Mouse (Mus musculus) liver, embryonic 18 days (tissue): ENCODE data around the gene A3galt2. TPM values are rescaled to one million over a fixed set of nuclear protein-coding genes. Genes with fewer than 3 reads are reported as not detected.

ENCODE experiments used
- polyA plus RNA-seq: library from polyadenylated mRNA; depleted of rRNA; stranded (reverse); fragments of >200 nt; gene quantifications from 2 replicates; pipeline ENCODE4 v1.2.3, GENCODE M21; 2012; rRNA removed

Gene A3galt2
- 0.03 and 0.06 TPM in 2 replicates for polyA plus RNA-seq

DNA sequence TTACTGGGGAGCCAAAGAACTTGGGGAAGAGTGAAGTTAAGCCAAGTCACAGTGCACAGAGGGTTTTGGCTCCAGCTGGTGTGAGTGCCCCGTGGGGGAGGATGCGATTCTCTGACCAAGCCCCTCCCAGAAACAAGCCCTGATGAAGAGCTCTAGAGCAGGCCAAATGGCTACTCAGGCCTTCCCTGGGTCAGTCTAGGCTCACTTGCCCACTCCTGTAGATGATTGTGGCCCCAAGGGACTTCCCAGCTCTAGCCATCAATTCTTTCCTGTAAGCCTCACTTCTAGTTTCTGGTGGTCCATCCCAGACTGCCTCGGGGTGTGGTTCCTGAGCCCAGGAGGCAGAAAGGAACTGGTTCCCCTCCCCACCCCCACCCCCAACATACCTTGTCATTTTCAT, at the start of gene A3galt2:
Gene A3galt2, plus strand, starts transcription at position 301 of the 400 bp plus-strand sequence.

DNA sequence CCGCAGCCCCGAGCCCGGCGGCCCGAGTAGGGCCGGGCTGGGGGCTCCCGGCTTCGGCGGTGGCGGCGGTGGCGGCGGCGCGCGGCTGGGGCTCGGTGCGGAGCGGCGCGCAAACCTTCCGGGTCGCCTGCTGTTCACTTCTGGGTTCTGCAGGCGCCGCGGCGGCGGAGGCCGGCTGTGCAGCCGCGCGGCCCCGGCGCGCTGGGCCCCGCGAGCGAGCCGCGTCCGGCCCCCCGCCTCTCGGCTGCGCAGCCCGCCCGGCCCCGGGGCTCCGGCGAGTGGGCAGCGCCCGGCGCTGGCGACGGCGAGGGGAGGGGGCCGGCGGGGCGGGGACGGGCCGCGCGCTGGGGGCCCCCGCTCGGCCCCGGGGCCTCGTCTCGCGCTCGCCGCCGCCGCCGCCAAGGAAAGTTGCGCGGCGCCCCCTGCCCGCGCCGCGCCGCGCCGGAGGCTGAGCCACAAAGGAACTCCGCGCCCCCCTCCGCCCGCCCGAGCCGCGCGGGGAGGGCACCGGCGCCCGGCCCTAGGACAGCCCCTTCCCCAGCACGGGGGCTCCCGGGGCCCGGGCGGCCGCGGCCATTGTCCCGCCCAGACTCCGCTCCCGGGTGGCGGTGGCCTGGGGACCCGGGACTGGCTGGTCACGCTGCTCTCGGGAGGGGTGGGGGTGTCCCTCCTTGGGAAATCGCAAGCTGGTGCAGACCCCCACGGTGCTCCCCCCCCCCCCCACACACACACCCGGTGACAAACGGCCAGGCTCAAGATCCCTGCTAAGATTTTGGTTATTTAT, 51.1 kb downstream of the A3galt2 start, which contains the start of gene Zfp362:
Gene Zfp362, minus strand, starts transcription at position 3 of the 784 bp plus-strand sequence.

Other genes starting within 250 kb of the A3galt2 start
- 0.55 and 0.67 TPM in 2 replicates for gene Zscan20, start 145.3 kb upstream of the A3galt2 start, polyA plus RNA-seq
- 1.9 and 2.2 TPM in 2 replicates for gene Tlr12, start 136.7 kb upstream of the A3galt2 start, polyA plus RNA-seq
- 16.7 and 17.5 TPM in 2 replicates for gene Phc2, start 100.7 kb upstream of the A3galt2 start, polyA plus RNA-seq
- gene Zfp362, start 50.7 kb downstream of the A3galt2 start, polyA plus RNA-seq: 3.4 and 3.8 TPM in 2 replicates
- 0.22 and 0.23 TPM in 2 replicates for gene Trim62, start 128.2 kb downstream of the A3galt2 start, polyA plus RNA-seq
- gene Azin2, start 207.1 kb downstream of the A3galt2 start, polyA plus RNA-seq: 1.00 and 1.1 TPM in 2 replicates
- gene Ak2, start 236.6 kb downstream of the A3galt2 start, polyA plus RNA-seq: 73.1 and 79.8 TPM in 2 replicates